Mouse (Mus musculus): ENCODE results near the gene Olfr1018. TPM values are rescaled to one million over a fixed set of nuclear protein-coding genes. Genes with fewer than 3 reads are reported as not detected.

Gene Olfr1018
- not detected in 2 replicates for total RNA-seq (2012; rRNA removed)
- not detected in 2 replicates for total RNA-seq (2014; rRNA removed)
- polyA plus RNA-seq (2012; ENCODE audit: insufficient read length, low read depth): not detected in 2 replicates

DNA sequence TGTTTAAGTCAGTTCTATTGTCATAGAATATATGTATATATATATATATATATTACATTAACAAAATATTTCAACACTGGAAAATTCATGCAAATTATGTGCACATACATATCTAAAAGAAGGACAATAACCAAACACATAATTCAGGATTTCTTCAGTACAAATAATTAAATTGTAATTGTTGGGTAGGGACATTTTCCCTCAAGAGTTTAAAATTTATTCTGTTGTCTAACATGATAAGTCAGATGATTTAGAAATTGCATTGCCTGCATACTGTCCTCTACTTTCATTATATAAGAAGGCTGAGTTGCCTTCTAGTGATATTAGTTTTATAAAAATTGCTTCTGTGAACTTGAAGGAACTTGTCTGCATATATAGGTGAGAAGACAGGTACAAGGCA, at the start of gene Olfr1018:
Olfr1018 (plus strand) TSS at position 301 of the 400 bp plus-strand sequence.
- no peak within 1 kb of the TSS for H3K27ac ChIP-seq (ENCODE audit: insufficient read depth, low read depth)
- in situ Hi-C loops (cut with MboI; ENCODE audit: low pct_ligation_motif_present, low pct_unique_long_range_greater_than_20kb, low sequenced_read_pairs): no loop called here
- no peaks in the 10 kb centered on the region for H3K4me1 ChIP-seq (ENCODE audit: control insufficient read depth in 1 of 2, insufficient read depth in 2 of 2)
- no peak within 1 kb of the TSS for H3K9ac ChIP-seq (ENCODE audit: insufficient read depth, low read depth)
- no peak within 1 kb of the TSS for H3K4me3 ChIP-seq (replicated peaks in 1 of 3; ENCODE audit: low read depth in 2 of 3, low read length in 2 of 3, poor library complexity in 1 of 3)
- no peak for DNase-seq (ENCODE audit: extremely low read depth)
- dilution Hi-C loops (cut with MboI; ENCODE audit: extremely low pct_ligation_motif_present, extremely low pct_unique_long_range_greater_than_20kb, low sequenced_read_pairs): no loop called here
- no peak within 1 kb of the TSS for H3K4me2 ChIP-seq (ENCODE audit: insufficient read depth, low read depth, poor library complexity, severe bottlenecking)
- H3K9me3 ChIP-seq (replicated peaks; ENCODE audit: low read length): peaks cover 6% of the 10 kb centered on the region
- H3K27me3 ChIP-seq (replicated peaks): no peaks in the 10 kb centered on the region
- TF ChIP-seq IRF4 (IDR thresholded peaks at IDR 0.05; ENCODE audit: low read depth, low read length): no peak
- TF ChIP-seq CTCF (conservative IDR thresholded peaks at IDR 0.05 in 1 of 2, IDR thresholded peaks at IDR 0.05 in 1 of 2; ENCODE audit: low read depth in 2 of 2, low read length in 2 of 2): no peak
- no peak for TF ChIP-seq USF1 (IDR thresholded peaks at IDR 0.05; ENCODE audit: low read depth, low read length)
- TF ChIP-seq TCF12 (IDR thresholded peaks at IDR 0.05; ENCODE audit: low read depth, low read length): no peak
- TF ChIP-seq BHLHE40 (IDR thresholded peaks at IDR 0.05; ENCODE audit: low read depth, low read length): no peak
- TF ChIP-seq E2F4 (IDR thresholded peaks at IDR 0.05; ENCODE audit: insufficient replicate concordance, low read depth, low read length): no peak
- TF ChIP-seq UBTF (IDR thresholded peaks at IDR 0.05; ENCODE audit: low read depth, low read length): no peak
- no peak for TF ChIP-seq USF2 (conservative IDR thresholded peaks at IDR 0.05; ENCODE audit: low read depth, low read length)
- no peak for TF ChIP-seq MAZ (IDR thresholded peaks at IDR 0.05; ENCODE audit: low read depth, low read length)
- TF ChIP-seq EP300 (IDR thresholded peaks at IDR 0.05; ENCODE audit: low read length): no peak
- no peaks in the 10 kb centered on the region for H3K79me2 ChIP-seq (replicated peaks; ENCODE audit: control insufficient read depth, extremely low read depth, insufficient read depth, poor library complexity, severe bottlenecking)
- no peaks in the 10 kb centered on the region for H3K36me3 ChIP-seq (replicated peaks in 1 of 2; ENCODE audit: control insufficient read depth in 1 of 2, insufficient read depth in 1 of 2, low read length in 1 of 2)

DNA sequence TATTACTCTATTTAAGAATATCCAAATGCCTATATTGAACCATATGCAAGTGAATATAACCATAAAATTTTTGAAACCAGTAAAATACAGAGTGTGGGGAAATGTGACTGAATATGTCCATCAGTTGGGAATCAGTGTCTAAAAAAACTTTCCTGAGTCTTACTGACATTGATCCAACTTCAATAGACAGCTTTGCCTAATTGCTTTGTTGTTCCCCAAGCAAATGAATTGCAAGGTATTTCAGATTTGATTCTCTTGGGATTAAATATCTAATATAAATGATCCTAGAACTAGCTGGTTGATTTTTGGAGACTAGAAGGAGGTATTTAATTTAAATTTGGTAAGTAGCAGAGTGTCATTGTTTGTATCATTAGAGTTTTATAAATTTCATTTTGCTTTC, 45.9 kb upstream of the Olfr1018 start, which contains the start of gene Olfr1014:
Olfr1014 (plus strand) TSS at position 301 of the 400 bp plus-strand sequence.
- Histone ChIP-seq H3K4me3 (replicated peaks in 1 of 3; ENCODE audit: low read depth in 2 of 3, low read length in 2 of 3, poor library complexity in 1 of 3) (no peak within 1 kb of the TSS), H3K9ac (ENCODE audit: insufficient read depth, low read depth) (no peak within 1 kb of the TSS), H3K27ac (ENCODE audit: insufficient read depth, low read depth) (no peak within 1 kb of the TSS), H3K36me3 (replicated peaks in 1 of 2; ENCODE audit: control insufficient read depth in 1 of 2, insufficient read depth in 1 of 2, low read length in 1 of 2) (no peaks in the 10 kb centered on the region), H3K27me3 (replicated peaks) (no peaks in the 10 kb centered on the region), H3K9me3 (replicated peaks; ENCODE audit: low read length) (peaks cover 12% of the 10 kb centered on the region), H3K4me2 (ENCODE audit: insufficient read depth, low read depth, poor library complexity, severe bottlenecking) (no peak within 1 kb of the TSS), H3K79me2 (replicated peaks; ENCODE audit: control insufficient read depth, extremely low read depth, insufficient read depth, poor library complexity, severe bottlenecking) (no peaks in the 10 kb centered on the region), H3K4me1 (ENCODE audit: control insufficient read depth in 1 of 2, insufficient read depth in 2 of 2) (no peaks in the 10 kb centered on the region)
- dilution Hi-C loops (cut with MboI; ENCODE audit: extremely low pct_ligation_motif_present, extremely low pct_unique_long_range_greater_than_20kb, low sequenced_read_pairs): no loop called here
- TF ChIP-seq HCFC1 (IDR thresholded peaks at IDR 0.05; ENCODE audit: low read depth, low read length) (no peak), ZNF384 (IDR thresholded peaks at IDR 0.05; ENCODE audit: low read depth, low read length) (no peak), GABPA (IDR thresholded peaks at IDR 0.05; ENCODE audit: insufficient replicate concordance, low read depth, low read length) (no peak), ZKSCAN1 (IDR thresholded peaks at IDR 0.05; ENCODE audit: borderline replicate concordance, low read depth, low read length) (no peak), TBP (conservative IDR thresholded peaks at IDR 0.05; ENCODE audit: low read depth, low read length) (no peak), POLR2A (IDR thresholded peaks at IDR 0.05; ENCODE audit: low read depth, low read length) (no peak), ZMIZ1 (IDR thresholded peaks at IDR 0.05; ENCODE audit: low read depth, low read length) (no peak), USF2 (conservative IDR thresholded peaks at IDR 0.05; ENCODE audit: low read depth, low read length) (no peak), RAD21 (IDR thresholded peaks at IDR 0.05; ENCODE audit: low read depth, low read length) (no peak), SIN3A (IDR thresholded peaks at IDR 0.05; ENCODE audit: low read length) (no peak), UBTF (IDR thresholded peaks at IDR 0.05; ENCODE audit: low read depth, low read length) (no peak), MEF2A (IDR thresholded peaks at IDR 0.05; ENCODE audit: borderline replicate concordance, low read depth, low read length) (no peak), IRF4 (IDR thresholded peaks at IDR 0.05; ENCODE audit: low read depth, low read length) (no peak), EP300 (IDR thresholded peaks at IDR 0.05; ENCODE audit: low read length) (no peak), ZC3H11A (IDR thresholded peaks at IDR 0.05; ENCODE audit: low read depth, low read length) (no peak), MYC (IDR thresholded peaks at IDR 0.05; ENCODE audit: low read depth, low read length) (no peak)
- no peak for DNase-seq (ENCODE audit: extremely low read depth)
- in situ Hi-C loops (cut with MboI; ENCODE audit: low pct_ligation_motif_present, low pct_unique_long_range_greater_than_20kb, low sequenced_read_pairs): no loop called here
